Mouse (Mus musculus): ENCODE results near the gene Bmpr1a. TPM values are rescaled to one million over a fixed set of nuclear protein-coding genes. Genes with fewer than 3 reads are reported as not detected.
"Not testable (repeated sequence)": the region's sequence is repeated elsewhere in the genome, so short reads cannot be mapped to it uniquely, and the experiment has no call there.

The Bmpr1a gene
- polyA plus RNA-seq, 1 experiment, result 75.4 TPM

DNA sequence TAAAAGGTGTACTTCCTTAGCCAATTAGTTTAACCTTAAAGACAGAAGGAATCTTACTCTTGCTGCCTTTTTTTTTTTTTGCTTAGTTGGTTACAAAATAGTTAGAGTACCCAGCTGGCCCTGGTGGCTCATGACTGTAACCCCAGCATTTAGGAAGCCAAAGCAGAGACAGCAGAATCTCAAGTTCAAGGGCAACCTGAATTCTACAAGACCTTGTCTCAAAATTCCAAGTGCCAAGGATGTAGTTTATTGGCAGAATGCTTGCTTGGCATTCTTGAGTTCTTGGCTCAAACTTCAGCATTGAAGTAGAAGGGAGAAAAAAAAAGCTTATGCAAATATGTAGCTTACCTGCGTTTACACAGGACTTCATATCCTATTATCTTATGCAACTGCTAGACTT lies 74.1 kb downstream of the Bmpr1a start:
- Histone ChIP-seq H3K27ac (ENCODE audit: insufficient read depth, low read length) (no peak overlapping the region), H3K9me3 (replicated peaks; ENCODE audit: control insufficient read depth, insufficient read depth, low read length, poor library complexity, severe bottlenecking) (no peaks in the 10 kb centered on the region), H3K27me3 (ENCODE audit: control insufficient read depth, insufficient read depth, low read length, poor library complexity, severe bottlenecking) (no peaks in the 10 kb centered on the region; the same call in 1 of the 2 replicates), H3K36me3 (ENCODE audit: control insufficient read depth, insufficient read depth, low read length, poor library complexity, severe bottlenecking) (peaks cover 17% of the 10 kb centered on the region), H3K9ac (ENCODE audit: low read depth, poor library complexity, severe bottlenecking) (no peak overlapping the region), H3K4me3 (ENCODE audit: low read depth, low read length) (no peak overlapping the region), H3K4me1 (ENCODE audit: control insufficient read depth, insufficient read depth, low read length) (no peaks in the 10 kb centered on the region)
- TF ChIP-seq CTCF (IDR thresholded peaks at IDR 0.05; ENCODE audit: low read depth, low read length) (no peak), EP300 (IDR thresholded peaks at IDR 0.05; ENCODE audit: insufficient read depth, low read depth, low read length) (no peak), POLR2A (IDR thresholded peaks at IDR 0.05; ENCODE audit: insufficient read depth, low read length) (no peak)

GRCm38 (mm10) chr14:34428274-34428673 lies 74.9 kb downstream of the Bmpr1a start:
- no peak for TF ChIP-seq CTCF (IDR thresholded peaks at IDR 0.05; ENCODE audit: low read depth, low read length)
- TF ChIP-seq POLR2A (IDR thresholded peaks at IDR 0.05; ENCODE audit: insufficient read depth, low read length), result no peak
- TF ChIP-seq EP300 (IDR thresholded peaks at IDR 0.05; ENCODE audit: insufficient read depth, low read depth, low read length), result no peak
- Histone ChIP-seq H3K4me1 (ENCODE audit: control insufficient read depth, insufficient read depth, low read length) (no peaks in the 10 kb centered on the region), H3K36me3 (ENCODE audit: control insufficient read depth, insufficient read depth, low read length, poor library complexity, severe bottlenecking) (peaks cover 17% of the 10 kb centered on the region), H3K27me3 (ENCODE audit: control insufficient read depth, insufficient read depth, low read length, poor library complexity, severe bottlenecking) (no peaks in the 10 kb centered on the region; the same call in 1 of the 2 replicates), H3K27ac (ENCODE audit: insufficient read depth, low read length) (no peak overlapping the region), H3K4me3 (ENCODE audit: low read depth, low read length) (no peak overlapping the region), H3K9ac (ENCODE audit: low read depth, poor library complexity, severe bottlenecking) (no peak overlapping the region), H3K9me3 (replicated peaks; ENCODE audit: control insufficient read depth, insufficient read depth, low read length, poor library complexity, severe bottlenecking) (no peaks in the 10 kb centered on the region)

GRCm38 (mm10) chr14:34421078-34421477 lies 82.1 kb downstream of the Bmpr1a start:
- Histone ChIP-seq H3K27ac (ENCODE audit: insufficient read depth, low read length) (no peak overlapping the region), H3K4me3 (ENCODE audit: low read depth, low read length) (no peak overlapping the region), H3K4me1 (ENCODE audit: control insufficient read depth, insufficient read depth, low read length) (no peaks in the 10 kb centered on the region), H3K36me3 (ENCODE audit: control insufficient read depth, insufficient read depth, low read length, poor library complexity, severe bottlenecking) (peaks cover 28% of the 10 kb centered on the region), H3K9ac (ENCODE audit: low read depth, poor library complexity, severe bottlenecking) (no peak overlapping the region), H3K27me3 (ENCODE audit: control insufficient read depth, insufficient read depth, low read length, poor library complexity, severe bottlenecking) (no peaks in the 10 kb centered on the region; the same call in 1 of the 2 replicates), H3K9me3 (replicated peaks; ENCODE audit: control insufficient read depth, insufficient read depth, low read length, poor library complexity, severe bottlenecking) (no peaks in the 10 kb centered on the region)
- TF ChIP-seq CTCF (IDR thresholded peaks at IDR 0.05; ENCODE audit: low read depth, low read length) (no peak), POLR2A (IDR thresholded peaks at IDR 0.05; ENCODE audit: insufficient read depth, low read length) (no peak), EP300 (IDR thresholded peaks at IDR 0.05; ENCODE audit: insufficient read depth, low read depth, low read length) (no peak)

- H3K27ac ChIP-seq (ENCODE audit: insufficient read depth, low read length), result no peak overlapping the region
Observed at GRCm38 (mm10) chr14:34417501-34417900, 85.6 kb downstream of the Bmpr1a start.

GRCm38 (mm10) chr14:34416946-34417345 lies 86.2 kb downstream of the Bmpr1a start:
- H3K9ac ChIP-seq (ENCODE audit: low read depth, poor library complexity, severe bottlenecking); H3K4me1 ChIP-seq (ENCODE audit: control insufficient read depth, insufficient read depth, low read length); H3K4me3 ChIP-seq (ENCODE audit: low read depth, low read length); H3K9me3 ChIP-seq (replicated peaks; ENCODE audit: control insufficient read depth, insufficient read depth, low read length, poor library complexity, severe bottlenecking); H3K27me3 ChIP-seq (ENCODE audit: control insufficient read depth, insufficient read depth, low read length, poor library complexity, severe bottlenecking); H3K27ac ChIP-seq (ENCODE audit: insufficient read depth, low read length): not testable (repeated sequence)
- peaks cover 21% of the 10 kb centered on the region for H3K36me3 ChIP-seq (ENCODE audit: control insufficient read depth, insufficient read depth, low read length, poor library complexity, severe bottlenecking)

More at GRCm38 (mm10) chr14:34417501-34417900, 85.6 kb downstream of the Bmpr1a start:
- H3K9ac ChIP-seq (ENCODE audit: low read depth, poor library complexity, severe bottlenecking), result no peak overlapping the region
- no peaks in the 10 kb centered on the region for H3K4me1 ChIP-seq (ENCODE audit: control insufficient read depth, insufficient read depth, low read length)
- H3K4me3 ChIP-seq (ENCODE audit: low read depth, low read length), result no peak overlapping the region
- no peaks in the 10 kb centered on the region for H3K27me3 ChIP-seq (ENCODE audit: control insufficient read depth, insufficient read depth, low read length, poor library complexity, severe bottlenecking)
- H3K36me3 ChIP-seq (ENCODE audit: control insufficient read depth, insufficient read depth, low read length, poor library complexity, severe bottlenecking), result peaks cover 25% of the 10 kb centered on the region
- no peak for TF ChIP-seq EP300 (IDR thresholded peaks at IDR 0.05; ENCODE audit: insufficient read depth, low read depth, low read length)
- TF ChIP-seq CTCF (IDR thresholded peaks at IDR 0.05; ENCODE audit: low read depth, low read length), result no peak
- TF ChIP-seq POLR2A (IDR thresholded peaks at IDR 0.05; ENCODE audit: insufficient read depth, low read length), result no peak
- no peaks in the 10 kb centered on the region for H3K9me3 ChIP-seq (replicated peaks; ENCODE audit: control insufficient read depth, insufficient read depth, low read length, poor library complexity, severe bottlenecking)

DNA sequence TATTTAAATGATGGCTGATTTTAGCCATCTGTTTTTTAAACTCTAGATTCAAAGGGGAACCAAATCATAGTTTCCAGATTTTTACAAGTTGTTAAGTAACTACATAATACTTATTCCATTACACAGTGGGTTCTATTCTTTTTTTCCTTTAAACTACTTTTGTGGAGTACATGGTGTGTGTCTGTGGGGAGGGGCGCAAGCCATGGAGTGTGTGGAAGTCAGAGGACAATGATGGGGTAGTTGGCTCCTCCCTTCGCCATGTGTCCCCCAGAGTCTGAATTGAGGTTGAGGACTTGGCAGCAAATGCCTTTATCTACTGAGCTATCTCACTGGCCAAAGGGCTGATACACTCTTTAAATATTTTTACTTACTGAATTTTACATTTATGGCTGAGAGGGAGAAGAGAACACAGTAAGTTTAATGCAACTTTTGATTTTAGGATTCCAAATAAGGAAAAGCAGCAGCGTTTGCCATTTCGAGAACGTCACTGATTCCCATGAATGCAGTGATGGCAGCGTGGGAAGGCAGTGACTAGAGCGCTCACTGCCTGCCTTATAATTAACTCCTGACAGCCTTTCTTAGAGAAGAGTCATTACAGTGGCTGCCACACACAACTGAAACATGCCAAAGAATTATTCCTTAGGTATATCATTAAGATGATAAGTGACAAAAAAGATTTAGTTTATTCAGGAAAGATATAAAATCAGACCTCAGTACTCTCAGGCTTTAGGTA lies 90.8 kb downstream of the Bmpr1a start:
- TF ChIP-seq CTCF (IDR thresholded peaks at IDR 0.05; ENCODE audit: low read depth, low read length), result no peak
- Histone ChIP-seq H3K4me3 (ENCODE audit: low read depth, low read length) (no peak overlapping the region), H3K4me1 (ENCODE audit: control insufficient read depth, insufficient read depth, low read length) (no peaks in the 10 kb centered on the region), H3K36me3 (ENCODE audit: control insufficient read depth, insufficient read depth, low read length, poor library complexity, severe bottlenecking) (peaks cover 9% of the 10 kb centered on the region), H3K9me3 (replicated peaks; ENCODE audit: control insufficient read depth, insufficient read depth, low read length, poor library complexity, severe bottlenecking) (no peaks in the 10 kb centered on the region), H3K27me3 (ENCODE audit: control insufficient read depth, insufficient read depth, low read length, poor library complexity, severe bottlenecking) (no peaks in the 10 kb centered on the region), H3K27ac (ENCODE audit: insufficient read depth, low read length) (no peak overlapping the region), H3K9ac (ENCODE audit: low read depth, poor library complexity, severe bottlenecking) (no peak overlapping the region)

Data from ES-Bruce4 (cell line).